Mouse (Mus musculus) thymus, postnatal 0 days (tissue): ENCODE measurements around the gene Mup20. TPM values are rescaled to one million over a fixed set of nuclear protein-coding genes. Genes with fewer than 3 reads are reported as not detected.
"Not testable (repeated sequence)": the region's sequence is repeated elsewhere in the genome, so short reads cannot be mapped to it uniquely, and the experiment has no call there.

Experiments used
- DNase-seq: peaks from one replicate; pipeline ENCODE4 v3.0.0-alpha.2; 2015; ENCODE audit warnings: low spot score
- polyA plus RNA-seq: library from polyadenylated mRNA; unstranded; fragments of >200 nt; fragmentation: Nextera tagmentation; extraction: Ambion mirVana; gene quantifications from 2 replicates; pipeline ENCODE4 v1.2.1, GENCODE M21; 2015

Mup20 gene
- polyA plus RNA-seq = 0.14 and 0.63 TPM in 2 replicates

DNA sequence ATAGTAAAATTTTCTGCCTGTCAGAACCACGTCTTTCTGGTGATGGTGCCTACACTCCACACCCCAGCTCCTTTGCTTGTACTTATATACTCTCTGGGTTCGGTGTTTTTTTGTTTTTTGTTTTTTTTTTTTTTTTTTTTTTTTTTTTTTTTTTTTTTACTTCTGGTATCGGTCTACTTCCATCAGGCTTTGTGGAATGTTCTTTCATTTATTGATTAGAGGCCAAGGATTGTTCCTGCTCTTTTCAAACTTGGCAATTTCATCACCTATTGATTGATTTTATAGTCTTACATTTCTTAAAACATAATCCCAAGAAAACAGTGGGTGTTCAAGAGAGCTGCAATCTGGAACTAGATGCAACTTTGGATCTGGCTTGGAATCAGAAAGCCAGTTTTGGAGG, at the start of gene Mup20:
Gene Mup20 (minus strand): TSS at position 101 of the 400 bp plus-strand sequence.
- not testable (repeated sequence) for DNase-seq

DNA sequence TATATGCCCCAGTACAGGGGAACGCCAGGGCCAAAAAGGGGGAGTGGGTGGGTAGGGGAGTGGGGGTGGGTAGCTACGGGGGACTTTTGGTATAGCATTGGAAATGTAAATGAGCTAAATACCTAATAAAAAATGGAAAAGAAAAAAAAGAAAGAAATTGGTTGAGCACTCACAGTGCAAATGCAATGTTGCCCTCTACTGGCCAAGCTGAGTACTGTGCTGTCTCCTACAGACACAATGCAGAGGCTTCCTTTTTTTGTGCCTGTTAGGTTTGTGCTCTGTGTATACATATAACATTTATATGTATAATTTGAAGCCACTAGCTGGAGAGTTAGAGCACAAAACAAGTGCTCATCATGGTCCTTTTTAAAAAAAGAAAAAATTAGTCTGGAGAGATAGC, 49.4 kb upstream of the Mup20 start:
- DNase-seq = not testable (repeated sequence)

DNA sequence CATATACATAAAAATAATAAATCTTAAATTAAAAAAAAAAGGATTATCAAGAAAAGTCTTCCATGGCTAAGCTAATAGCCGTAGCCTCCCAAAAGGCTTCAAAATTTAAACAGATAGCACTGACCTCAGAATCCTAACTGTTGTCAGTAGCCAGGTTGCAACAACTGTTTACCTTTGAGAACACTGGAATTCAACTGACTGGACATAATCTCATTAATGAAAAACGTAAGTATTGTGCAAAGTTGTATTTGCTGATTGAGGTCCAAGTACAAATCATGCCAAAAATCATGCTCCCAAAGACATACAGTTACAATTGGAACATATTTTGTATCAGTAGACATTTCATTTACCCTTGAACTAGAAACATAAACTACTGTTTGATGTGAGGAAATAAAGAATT, 34.0 kb upstream of the Mup20 start:
- no peak for DNase-seq

DNA sequence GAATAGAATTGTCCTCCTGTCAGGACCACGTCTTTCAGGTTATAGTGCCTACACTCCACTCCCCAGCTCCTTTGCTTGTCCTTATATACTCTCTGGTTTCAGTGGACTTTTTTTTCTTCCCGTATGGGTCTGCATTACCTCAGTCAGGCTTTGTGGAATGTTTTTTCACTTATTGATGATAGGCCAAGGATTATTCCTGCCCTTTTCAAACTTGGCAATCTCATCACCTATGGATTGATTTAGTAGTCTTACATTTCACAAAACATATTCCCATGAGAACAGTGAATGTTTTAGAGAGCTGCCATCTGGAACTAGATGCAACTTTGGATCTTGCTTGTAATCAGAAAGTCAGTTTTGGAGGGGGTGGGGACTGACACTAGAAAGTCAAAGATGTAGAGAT, 33.3 kb upstream of the Mup20 start, which contains the start of gene Mup3:
Gene Mup3 (minus strand): TSS at position 102 of the 400 bp plus-strand sequence.
- no peak for DNase-seq

DNA sequence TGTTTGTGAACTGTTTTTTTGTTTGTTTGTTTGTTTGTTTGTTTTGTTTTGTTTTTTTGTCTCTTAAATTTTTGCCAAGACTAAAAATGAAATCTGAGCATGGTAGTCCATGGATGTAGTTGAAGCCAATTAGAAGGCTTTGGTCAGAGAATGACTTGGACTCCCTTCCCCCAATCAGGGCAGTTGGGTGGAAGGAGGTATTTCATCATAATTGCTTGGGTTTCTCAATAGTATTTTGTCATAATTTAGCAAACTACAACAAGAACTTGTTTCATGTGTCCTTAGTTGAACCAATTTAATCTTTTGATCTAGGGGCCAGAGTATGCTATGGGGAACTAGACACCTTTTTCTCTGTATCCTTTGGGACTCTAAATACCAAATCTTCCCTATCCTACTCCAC, 28.8 kb upstream of the Mup20 start:
- DNase-seq = no peak

DNA sequence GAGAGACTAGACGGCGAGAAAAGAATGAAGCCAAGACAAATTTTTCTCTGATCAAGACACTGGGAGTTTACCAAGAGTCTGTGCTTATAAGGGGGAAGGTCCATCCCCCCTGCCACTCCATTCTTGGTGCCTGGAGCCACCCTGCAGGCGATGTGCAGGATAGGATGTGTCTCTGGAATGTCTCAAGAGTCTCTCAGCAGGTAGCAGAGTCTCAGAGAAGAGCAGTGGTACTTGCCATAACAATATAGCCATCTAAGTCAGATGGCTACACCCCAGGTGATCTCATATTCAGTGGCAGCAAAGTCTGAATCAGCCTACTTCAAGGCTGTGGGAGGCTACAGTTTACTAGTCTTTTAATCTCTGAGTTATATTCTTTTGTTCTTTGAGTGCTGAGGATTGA, 21.2 kb upstream of the Mup20 start:
- no peak for DNase-seq

DNA sequence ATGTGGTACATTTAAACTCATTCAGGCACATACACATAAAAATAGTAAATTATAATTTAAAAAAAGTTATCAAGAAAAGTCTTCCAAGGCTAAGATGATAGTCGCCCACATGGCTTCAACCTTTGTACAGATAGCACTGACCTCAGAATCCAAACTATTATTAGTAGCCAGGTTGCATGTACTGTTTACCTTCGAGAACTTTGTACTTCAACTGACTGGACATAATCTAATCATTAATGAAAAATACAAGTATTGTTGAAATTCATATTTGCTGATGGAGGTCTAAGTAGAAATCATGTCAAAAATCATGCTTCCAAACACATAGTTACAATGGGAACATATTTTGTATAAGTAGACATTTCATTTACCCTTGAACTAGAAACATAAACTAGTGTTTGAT, 822 bp upstream of the Mup20 start:
- DNase-seq = not testable (repeated sequence)

DNA sequence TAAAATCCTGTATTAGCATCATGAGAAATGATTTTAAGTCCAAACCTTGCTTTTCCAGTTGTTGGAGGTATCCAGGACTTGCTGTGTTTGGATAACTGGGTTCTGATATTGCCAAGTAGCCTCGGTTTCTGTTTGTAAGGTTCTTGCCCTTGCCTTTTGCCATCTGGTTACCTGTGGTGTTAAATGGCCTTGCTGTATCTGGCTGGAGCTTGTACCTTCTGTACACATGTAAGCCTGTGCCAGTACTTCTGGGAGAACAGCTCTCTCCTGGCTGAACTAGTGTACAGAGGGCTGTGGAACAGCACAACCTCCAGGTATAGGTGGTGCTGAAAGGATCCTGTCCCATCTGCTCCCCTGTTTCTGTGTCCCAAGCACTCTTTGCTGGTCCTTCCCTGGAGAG, 27.7 kb downstream of the Mup20 start:
- no peak for DNase-seq

DNA sequence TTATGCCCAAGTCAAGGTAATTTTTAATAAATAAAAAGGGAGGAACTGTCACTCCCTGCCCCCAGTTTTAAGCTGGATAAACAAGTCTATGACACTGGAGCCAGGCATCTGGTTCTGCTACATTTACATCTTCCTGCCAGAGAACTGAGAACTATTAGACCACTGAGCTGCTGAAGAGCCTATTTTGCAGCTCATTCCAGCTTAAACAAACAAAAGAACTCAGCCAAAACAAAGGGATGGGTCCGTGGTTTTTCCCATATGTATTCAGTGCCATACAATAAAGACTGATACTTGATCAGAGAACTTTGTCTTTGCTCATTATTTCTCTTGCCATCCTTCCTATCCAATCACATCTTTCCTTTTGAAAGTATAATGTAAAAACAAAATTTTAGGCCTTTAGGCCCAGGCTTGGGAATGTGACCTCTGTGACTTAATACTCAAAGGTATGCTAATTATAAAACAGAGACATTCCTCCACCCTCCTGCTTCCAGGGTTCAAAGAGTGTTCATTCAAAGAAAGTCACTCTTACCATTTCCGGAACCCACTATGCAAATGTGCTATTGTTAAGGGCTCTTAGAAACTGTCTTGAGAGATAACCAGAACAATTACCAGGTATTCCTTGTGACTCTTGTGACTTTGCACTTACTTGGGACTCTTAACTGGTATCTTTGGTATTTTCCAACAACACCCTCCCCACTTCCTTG, 29.6 kb downstream of the Mup20 start:
- DNase-seq = no peak

DNA sequence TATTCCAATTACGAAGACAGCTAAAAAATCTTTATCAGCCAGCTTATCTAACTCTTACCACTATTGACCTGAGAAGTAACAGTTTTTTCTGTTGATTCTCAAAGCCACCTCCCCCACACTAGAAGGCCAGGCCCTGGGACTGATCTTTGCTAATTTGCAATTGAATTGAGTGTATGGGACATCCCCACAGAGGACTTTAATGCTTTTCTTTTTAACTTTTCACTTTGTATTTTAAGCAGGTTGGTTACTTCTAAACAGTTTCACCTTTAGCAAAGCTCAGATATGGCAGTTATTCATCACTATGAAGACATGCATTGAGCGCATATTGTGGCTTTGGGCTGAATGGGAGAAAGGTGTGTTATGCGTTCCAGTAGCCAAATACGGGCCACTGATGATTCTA, 30.3 kb downstream of the Mup20 start:
- no peak for DNase-seq

DNA sequence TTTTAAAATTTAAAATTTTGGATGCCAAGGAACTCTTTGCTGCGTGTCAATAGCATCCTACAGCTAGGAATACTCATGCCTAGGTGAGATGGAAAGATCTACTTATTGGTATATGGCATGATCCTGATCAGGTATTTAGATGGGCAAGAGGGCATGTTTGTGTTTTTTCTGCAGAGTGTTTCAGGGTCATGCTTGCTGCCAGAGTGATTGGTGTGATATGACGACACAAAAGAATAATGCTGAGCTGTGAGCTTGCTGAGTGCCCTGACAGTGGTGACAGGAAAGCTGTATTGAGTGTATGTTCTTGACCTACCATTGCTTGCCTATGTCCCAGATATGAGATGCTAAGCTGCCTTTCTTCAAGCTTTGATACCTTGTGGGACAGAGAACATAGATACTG, 30.8 kb downstream of the Mup20 start:
- DNase-seq = no peak

DNA sequence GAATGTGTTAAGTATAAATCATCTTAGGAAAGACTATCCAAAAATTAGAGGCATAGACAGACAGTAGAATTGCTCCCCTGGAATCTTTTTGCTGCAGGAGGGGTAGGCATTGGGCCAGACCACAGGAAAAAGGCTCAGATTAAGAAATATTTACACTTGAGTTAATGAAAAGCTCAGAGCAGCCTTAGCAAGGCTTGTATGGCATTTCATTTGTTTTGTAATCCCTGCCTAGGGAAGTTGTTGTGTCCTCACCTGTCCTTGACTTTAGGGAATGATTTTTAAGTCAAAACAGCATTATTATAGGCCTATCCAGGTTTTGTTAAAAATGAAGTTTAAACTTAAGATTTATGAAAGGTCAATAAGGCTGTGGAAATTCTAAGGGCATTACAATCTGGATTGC, 33.4 kb downstream of the Mup20 start:
- not testable (repeated sequence) for DNase-seq

Other genes with a start within 250 kb of the Mup20 start
- 0.14 TPM in 1 of 2 replicates, not detected in the other for gene Mup5, start 218.9 kb downstream of the Mup20 start, polyA plus RNA-seq
- gene Mup3, start 33.2 kb upstream of the Mup20 start, polyA plus RNA-seq = not detected in 2 replicates
- gene Mup21, start 96.7 kb upstream of the Mup20 start, polyA plus RNA-seq = not detected in 2 replicates
- gene Zfp37, start 176.9 kb upstream of the Mup20 start, polyA plus RNA-seq = 0.59 and 0.68 TPM in 2 replicates
- gene Slc31a2, start 208.4 kb upstream of the Mup20 start, polyA plus RNA-seq = 9.5 and 10.7 TPM in 2 replicates